8 mouse cellular contexts compared by ENCODE assay signal in the genomic region with DNA sequence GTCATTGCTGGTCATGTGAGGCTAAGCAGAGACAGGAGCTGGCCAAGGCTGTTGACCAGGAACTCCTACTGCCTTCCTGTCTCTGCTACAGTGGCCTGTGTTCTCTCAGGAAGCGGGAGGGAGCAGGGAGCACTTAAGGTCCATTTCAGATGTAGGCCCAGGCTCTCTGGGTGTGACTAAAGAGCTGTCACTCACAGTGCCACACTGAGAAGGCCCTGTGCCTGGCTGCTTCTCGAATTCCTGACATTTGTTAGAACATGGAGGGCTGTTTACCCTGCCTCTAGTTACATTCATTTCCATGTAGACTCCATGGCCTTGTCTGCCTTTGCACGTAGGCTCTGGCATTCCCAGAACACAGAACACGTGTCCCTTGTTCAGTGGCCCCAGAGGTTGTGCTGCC.
DNase-seq lines count a peak whose midpoint lies in the region; ATAC-seq lines count a peak whose summit lies in the region.

No protein-coding gene starts in this region.

- peaks cover 16% of the 10 kb centered on the region for H3K36me3 ChIP-seq in midbrain, embryonic 10.5 days
- no peaks in the 10 kb centered on the region for H3K36me3 ChIP-seq in midbrain, embryonic 16.5 days (ENCODE audit: control insufficient read depth, insufficient read depth, low read length)
- peaks cover 19% of the 10 kb centered on the region for H3K36me3 ChIP-seq in heart, embryonic 14.5 days (ENCODE audit: control insufficient read depth, insufficient read depth, low read length)
- peaks cover 16% of the 10 kb centered on the region for H3K36me3 ChIP-seq in limb, embryonic 10.5 days
- H3K36me3 ChIP-seq in stomach, embryonic 14.5 days (ENCODE audit: control insufficient read depth, insufficient read depth, low read length), result peaks cover under 1% of the 10 kb centered on the region; the same call in 1 of the 2 replicates

- no peak for ATAC-seq in midbrain, embryonic 16.5 days
- ATAC-seq in heart, embryonic 14.5 days (ENCODE audit: insufficient number of reproducible peaks, insufficient read depth, low FRiP score, low read depth), result no peak
- no peak for ATAC-seq in stomach, embryonic 14.5 days (ENCODE audit: insufficient number of reproducible peaks, insufficient read depth, low FRiP score, low read depth)

- no peak overlapping the region for H3K4me3 ChIP-seq in midbrain, embryonic 10.5 days
- H3K4me3 ChIP-seq in midbrain, embryonic 16.5 days (ENCODE audit: low read depth, low read length), result no peak overlapping the region
- H3K4me3 ChIP-seq in heart, embryonic 14.5 days (ENCODE audit: control insufficient read depth in 1 of 2, insufficient read depth in 1 of 2, low read depth in 1 of 2, low read length in 2 of 2), result no peak overlapping the region
- H3K4me3 ChIP-seq in limb, embryonic 10.5 days, result no peak overlapping the region
- no peak overlapping the region for H3K4me3 ChIP-seq in stomach, embryonic 14.5 days (ENCODE audit: low read depth, low read length)

- H3K4me2 ChIP-seq in midbrain, embryonic 16.5 days (ENCODE audit: low read length), result no peak overlapping the region
- H3K4me2 ChIP-seq in heart, embryonic 14.5 days (ENCODE audit: low read length), result 0 out of 2 replicates have a peak overlapping the region, but pooled peaks have one; percentile 25
- no peak overlapping the region for H3K4me2 ChIP-seq in stomach, embryonic 14.5 days (replicated peaks; ENCODE audit: low read depth, low read length)

- no peaks in the 10 kb centered on the region for H3K27me3 ChIP-seq in midbrain, embryonic 10.5 days (ENCODE audit: low read depth, poor library complexity, severe bottlenecking)
- no peaks in the 10 kb centered on the region for H3K27me3 ChIP-seq in midbrain, embryonic 16.5 days (ENCODE audit: control insufficient read depth, insufficient read depth, low read depth, low read length)
- no peaks in the 10 kb centered on the region for H3K27me3 ChIP-seq in heart, embryonic 14.5 days (ENCODE audit: control insufficient read depth, insufficient read depth, low read length)
- no peaks in the 10 kb centered on the region for H3K27me3 ChIP-seq in limb, embryonic 10.5 days (ENCODE audit: low read depth, poor library complexity, severe bottlenecking)
- no peaks in the 10 kb centered on the region for H3K27me3 ChIP-seq in stomach, embryonic 14.5 days (ENCODE audit: control insufficient read depth, insufficient read depth, low read length)

- peaks cover 54% of the 10 kb centered on the region for H3K4me1 ChIP-seq in midbrain, embryonic 10.5 days
- peaks cover 6% of the 10 kb centered on the region for H3K4me1 ChIP-seq in midbrain, embryonic 16.5 days (ENCODE audit: control insufficient read depth, insufficient read depth, low read length)
- peaks cover 50 to 77% of the 10 kb centered on the region in 2 experiments for H3K4me1 ChIP-seq in heart, embryonic 14.5 days (ENCODE audit: control insufficient read depth in 2 of 2, insufficient read depth in 2 of 2, low read length in 2 of 2)
- peaks cover 36% of the 10 kb centered on the region for H3K4me1 ChIP-seq in limb, embryonic 10.5 days
- H3K4me1 ChIP-seq in stomach, embryonic 14.5 days (ENCODE audit: control insufficient read depth, insufficient read depth, low read length), result peaks cover 29% of the 10 kb centered on the region

- DNase-seq in midbrain, embryonic 10.5 days (ENCODE audit: low spot score), result no peak
- DNase-seq in limb, embryonic 10.5 days (ENCODE audit: low spot score), result no peak
- no peak for DNase-seq in cerebellum, adult 9-10 months
- no peak for DNase-seq in ovary, adult 18-20 months (ENCODE audit: low spot score)
- no peak for DNase-seq in layer of hippocampus, postnatal 10 days (ENCODE audit: low spot score in 2 of 2)

- no peak overlapping the region for H3K9ac ChIP-seq in midbrain, embryonic 16.5 days (ENCODE audit: low read depth, low read length)
- peak overlapping the region; percentile 27; the same call in 1 of the 2 replicates for H3K9ac ChIP-seq in heart, embryonic 14.5 days (ENCODE audit: low read length)
- H3K9ac ChIP-seq in stomach, embryonic 14.5 days (replicated peaks; ENCODE audit: low read depth, low read length), result no peak overlapping the region

- peaks cover 3% of the 10 kb centered on the region; the same call in 1 of the 2 replicates for H3K9me3 ChIP-seq in midbrain, embryonic 10.5 days (replicated peaks)
- H3K9me3 ChIP-seq in midbrain, embryonic 16.5 days (replicated peaks; ENCODE audit: control insufficient read depth, low read length, poor library complexity, severe bottlenecking), result no peaks in the 10 kb centered on the region
- H3K9me3 ChIP-seq in heart, embryonic 14.5 days (ENCODE audit: control insufficient read depth, low read length), result no peaks in the 10 kb centered on the region
- no peaks in the 10 kb centered on the region for H3K9me3 ChIP-seq in limb, embryonic 10.5 days (replicated peaks)
- no peaks in the 10 kb centered on the region for H3K9me3 ChIP-seq in stomach, embryonic 14.5 days (ENCODE audit: control insufficient read depth, low read depth, low read length)

- peak overlapping the region; percentile 2 for H3K27ac ChIP-seq in midbrain, embryonic 10.5 days (replicated peaks)
- H3K27ac ChIP-seq in midbrain, embryonic 16.5 days (ENCODE audit: low read length), result no peak overlapping the region
- H3K27ac ChIP-seq in heart, embryonic 14.5 days (replicated peaks in 1 of 2; ENCODE audit: control insufficient read depth in 1 of 2, insufficient read depth in 1 of 2, low read depth in 2 of 2, low read length in 2 of 2), result peak overlapping the region; percentile 99
- H3K27ac ChIP-seq in limb, embryonic 10.5 days, result peak overlapping the region; percentile 71
- peak overlapping the region; percentile 6; the same call in 1 of the 2 replicates for H3K27ac ChIP-seq in stomach, embryonic 14.5 days (ENCODE audit: low read length)

- 85% methylated on average over 4 of the region's 4 CpGs for WGBS in midbrain, embryonic 10.5 days
- 77% methylated on average over 4 of the region's 4 CpGs for WGBS in midbrain, embryonic 16.5 days
- 27% methylated on average over 4 of the region's 4 CpGs for WGBS in heart, embryonic 14.5 days
- WGBS in limb, embryonic 10.5 days, result 58% methylated on average over 4 of the region's 4 CpGs
- 66% methylated on average over 4 of the region's 4 CpGs for WGBS in stomach, embryonic 14.5 days
